Mouse (Mus musculus) small intestine, adult 2 months (tissue): ENCODE measurements around the gene Bub1b.

ENCODE experiments used
- CTCF ChIP-seq: fragments of 200-500 bp; IDR thresholded peaks from 2 replicates; pipeline ENCODE4 v1.5.1; 2012; ENCODE audit warnings: low read depth, mild to moderate bottlenecking, control low read depth, inconsistent platforms, low read length, moderate library complexity, mixed read lengths; ENCODE audit not compliant: insufficient replicate concordance, insufficient read length; ENCODE audit errors: extremely low read depth
- POLR2A ChIP-seq: fragments of 200-500 bp; IDR thresholded peaks from 2 replicates; pipeline ENCODE4 v1.6.1; 2012; ENCODE audit warnings: low read depth, mild to moderate bottlenecking, control low read depth, inconsistent platforms, low read length, moderate library complexity

GRCm38 (mm10) chr2:118663804-118664766 lies 66.1 kb downstream of the Bub1b start:
- no peak for TF ChIP-seq CTCF
- TF ChIP-seq POLR2A: no peak
